Mouse (Mus musculus) intestine, postnatal 0 days (tissue): ENCODE measurements around the gene Olfr481. TPM values are rescaled to one million over a fixed set of nuclear protein-coding genes. Genes with fewer than 3 reads are reported as not detected.

Experiments used
- ATAC-seq: fragments of 200-750 bp; cut with Nextera tagmentation; 2 replicates; pipeline ENCODE4 v1.8.0; 2017; ENCODE audit warnings: mild to moderate bottlenecking, moderate TSS enrichment, moderate library complexity
- H3K27ac ChIP-seq: fragments of 300-500 bp; sonication (generic); 2 replicates; pipeline ENCODE4 v1.5.1; 2014; ENCODE audit warnings: mild to moderate bottlenecking, low read depth, low read length, moderate library complexity
- H3K27me3 ChIP-seq: fragments of 300-500 bp; sonication (generic); replicated peaks from 2 replicates; pipeline ENCODE4 v1.6.1; 2014; ENCODE audit warnings: low read length, mixed read lengths; ENCODE audit not compliant: control insufficient read depth, insufficient read depth
- H3K36me3 ChIP-seq: fragments of 300-500 bp; sonication (generic); 2 replicates; pipeline ENCODE4 v1.6.1; 2014; ENCODE audit warnings: mild to moderate bottlenecking, moderate library complexity; ENCODE audit not compliant: control insufficient read depth, insufficient read depth
- H3K4me1 ChIP-seq: fragments of 300-500 bp; sonication (generic); replicated peaks from 2 replicates; pipeline ENCODE4 v1.6.1; 2014; ENCODE audit warnings: antibody characterized with exemption, low read length, mixed read lengths; ENCODE audit not compliant: control insufficient read depth, insufficient read depth
- H3K4me2 ChIP-seq: fragments of 300-500 bp; sonication (generic); replicated peaks from 2 replicates; pipeline ENCODE4 v1.6.1; 2014; ENCODE audit warnings: low read depth, mild to moderate bottlenecking, moderate library complexity
- H3K4me3 ChIP-seq: fragments of 300-500 bp; sonication (generic); 2 replicates; pipeline ENCODE4 v1.5.1; 2014; ENCODE audit warnings: low read depth, low read length
- H3K9ac ChIP-seq: fragments of 300-500 bp; sonication (generic); 2 replicates; pipeline ENCODE4 v1.6.1; 2014; ENCODE audit warnings: mild to moderate bottlenecking, low read depth, low read length
- H3K9me3 ChIP-seq: fragments of 300-500 bp; sonication (generic); 2 replicates; pipeline ENCODE4 v1.6.1; 2016; ENCODE audit warnings: mixed run types; ENCODE audit not compliant: control insufficient read depth
- CTCF ChIP-seq: sonication (generic); IDR thresholded peaks from 2 replicates; pipeline ENCODE4 v1.5.1; 2016; ENCODE audit warnings: low read depth, mild to moderate bottlenecking, control low read depth, antibody characterized with exemption, moderate library complexity
- WGBS: fragments of 180-500 bp; shearing (Covaris S2); extraction: QIAGEN DNeasy Blood & Tissue Kit; methylation state at CpG from one replicate; pipeline ENCODE4 v1.1.7; 2014; 5-methylcytosine and 5-hydroxymethylcytosine counted together
- polyA plus RNA-seq: library from polyadenylated mRNA; unstranded; fragments of >200 nt; fragmentation: Nextera tagmentation; extraction: Ambion mirVana; gene quantifications from 2 replicates; pipeline ENCODE4 v1.2.1, GENCODE M21; 2015

Gene Olfr481
- not detected in 2 replicates for polyA plus RNA-seq

DNA sequence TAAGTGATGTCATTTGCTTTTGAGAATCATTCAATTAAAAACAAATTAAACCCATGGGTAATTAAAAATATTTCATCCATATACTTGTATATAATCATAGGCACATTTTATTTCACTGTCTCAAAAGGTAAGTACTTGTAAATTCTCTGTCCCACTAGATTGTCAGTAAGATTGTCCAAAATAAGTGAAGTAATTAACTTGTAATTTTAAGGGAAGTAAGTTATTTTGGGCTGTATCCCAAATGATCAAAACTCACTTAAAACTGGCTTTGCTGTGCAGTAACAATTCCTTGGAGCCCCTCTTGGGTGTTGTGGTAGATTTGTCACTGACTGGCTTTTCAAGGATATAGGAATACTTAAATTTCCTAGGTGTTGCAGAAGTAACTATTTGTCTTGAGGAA, at the start of gene Olfr481:
TSS of gene Olfr481 (plus strand) at position 301 of the 400 bp plus-strand sequence.
- Histone ChIP-seq H3K4me1 (no peaks in the 10 kb centered on the region), H3K9me3 (no peaks in the 10 kb centered on the region), H3K4me3 (no peak within 1 kb of the TSS), H3K4me2 (no peak within 1 kb of the TSS), H3K36me3 (no peaks in the 10 kb centered on the region), H3K27ac (no peak within 1 kb of the TSS), H3K9ac (no peak within 1 kb of the TSS), H3K27me3 (no peaks in the 10 kb centered on the region)
- no peak for TF ChIP-seq CTCF
- no peak for ATAC-seq

DNA sequence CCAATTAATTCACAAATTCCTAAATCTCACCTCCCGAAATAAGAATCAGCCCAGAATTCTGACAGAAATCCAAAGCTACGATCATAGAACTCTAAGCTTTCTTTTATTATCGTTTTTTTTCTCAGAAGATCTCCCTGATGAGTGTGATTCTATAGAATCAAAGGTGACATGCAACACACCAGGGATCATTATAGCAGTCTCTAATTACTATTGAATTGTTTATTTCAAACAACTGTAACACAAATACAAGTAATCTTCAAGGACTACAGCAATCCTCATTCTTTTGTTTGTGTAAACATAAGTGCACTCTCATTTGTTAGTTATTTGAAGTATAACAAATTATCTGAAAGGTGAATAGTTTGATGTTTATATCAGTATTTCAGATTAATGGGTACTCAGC, 45.8 kb upstream of the Olfr481 start, which contains the start of gene Olfr478:
TSS of gene Olfr478 (minus strand) at position 101 of the 400 bp plus-strand sequence.
- Histone ChIP-seq H3K9ac (no peak within 1 kb of the TSS), H3K27me3 (no peaks in the 10 kb centered on the region), H3K4me3 (no peak within 1 kb of the TSS), H3K27ac (no peak within 1 kb of the TSS), H3K4me2 (no peak within 1 kb of the TSS), H3K4me1 (no peaks in the 10 kb centered on the region), H3K36me3 (no peaks in the 10 kb centered on the region), H3K9me3 (no peaks in the 10 kb centered on the region)
- 79% methylated on average over 3 of the region's 3 CpGs for WGBS
- TF ChIP-seq CTCF = no peak
- ATAC-seq = no peak

DNA sequence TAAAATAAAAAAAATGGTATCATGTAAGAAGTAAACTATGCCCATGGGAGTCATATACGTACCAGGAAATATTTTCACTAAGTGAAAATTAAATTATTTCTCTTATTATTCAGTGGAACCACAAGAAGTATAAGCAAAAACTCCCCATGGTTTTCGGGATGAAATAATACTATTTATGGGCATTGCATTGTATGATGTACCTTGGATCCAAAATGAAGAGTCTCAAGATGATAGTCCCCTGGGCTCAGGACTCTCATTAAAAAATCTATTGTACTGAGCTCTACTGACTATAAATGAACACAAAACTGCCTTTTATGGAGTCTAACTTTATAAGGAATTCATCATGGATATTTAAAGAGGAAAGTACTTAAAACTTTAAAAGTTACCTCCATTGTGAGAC, 29.3 kb upstream of the Olfr481 start, which contains the start of gene Olfr479:
TSS of gene Olfr479 (plus strand) at position 301 of the 400 bp plus-strand sequence.
- no peak for TF ChIP-seq CTCF
- Histone ChIP-seq H3K4me1 (no peaks in the 10 kb centered on the region), H3K27ac (no peak within 1 kb of the TSS), H3K9ac (no peak within 1 kb of the TSS), H3K27me3 (no peaks in the 10 kb centered on the region), H3K36me3 (no peaks in the 10 kb centered on the region), H3K4me2 (no peak within 1 kb of the TSS), H3K9me3 (no peaks in the 10 kb centered on the region), H3K4me3 (no peak within 1 kb of the TSS)
- no peak for ATAC-seq
- 82% methylated on average over 2 of the region's 2 CpGs for WGBS

DNA sequence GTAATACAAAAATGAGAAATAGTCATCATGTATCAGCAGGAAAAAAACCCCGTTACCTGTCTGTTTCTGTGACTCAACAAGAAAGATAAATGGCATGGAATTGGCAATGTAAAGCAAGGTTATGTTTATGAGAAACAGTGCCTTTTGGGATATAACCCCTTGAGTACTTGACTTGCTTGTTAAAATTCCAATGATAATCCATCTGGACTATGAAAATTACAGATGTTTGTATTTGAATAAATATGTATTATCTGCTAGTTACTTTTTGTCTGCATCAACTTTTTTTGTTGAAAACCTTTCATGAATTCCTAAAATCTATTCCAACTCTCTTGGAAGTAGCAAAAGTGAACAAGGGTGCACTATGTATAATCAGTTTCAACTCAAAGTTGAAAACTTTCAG, 12.4 kb upstream of the Olfr481 start, which contains the start of gene Olfr480:
TSS of gene Olfr480 (minus strand) at position 101 of the 400 bp plus-strand sequence.
- ATAC-seq = no peak
- Histone ChIP-seq H3K36me3 (no peaks in the 10 kb centered on the region), H3K9ac (no peak within 1 kb of the TSS), H3K4me1 (no peaks in the 10 kb centered on the region), H3K4me3 (no peak within 1 kb of the TSS), H3K27ac (no peak within 1 kb of the TSS), H3K4me2 (no peak within 1 kb of the TSS), H3K27me3 (no peaks in the 10 kb centered on the region), H3K9me3 (no peaks in the 10 kb centered on the region)
- TF ChIP-seq CTCF = no peak
- 76% methylated on average over 1 of the region's 1 CpGs for WGBS

DNA sequence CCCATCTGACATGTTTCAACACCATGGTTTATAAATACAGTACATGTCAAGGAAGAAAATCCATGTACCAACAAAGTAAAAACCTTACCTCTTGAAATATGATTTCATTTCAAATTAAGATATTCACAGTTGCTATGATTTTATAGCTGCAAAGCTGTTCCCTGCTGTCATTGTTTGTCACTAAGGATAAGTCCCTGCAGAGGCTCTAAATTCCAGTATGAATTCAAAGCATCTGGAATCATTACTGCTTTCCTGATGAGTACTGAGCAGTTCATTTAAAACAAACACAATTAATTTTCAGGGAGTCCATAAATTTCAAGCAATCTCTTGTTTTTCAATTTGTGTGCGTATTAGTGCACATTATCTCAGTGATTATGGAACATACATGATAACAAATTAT, 17.8 kb downstream of the Olfr481 start, which contains the start of gene Olfr482:
TSS of gene Olfr482 (minus strand) at position 101 of the 400 bp plus-strand sequence.
- Histone ChIP-seq H3K4me1 (no peaks in the 10 kb centered on the region), H3K4me3 (no peak within 1 kb of the TSS), H3K9ac (no peak within 1 kb of the TSS), H3K36me3 (no peaks in the 10 kb centered on the region), H3K27me3 (no peaks in the 10 kb centered on the region), H3K9me3 (no peaks in the 10 kb centered on the region), H3K4me2 (no peak within 1 kb of the TSS), H3K27ac (no peak within 1 kb of the TSS)
- no peak for ATAC-seq
- no peak for TF ChIP-seq CTCF
- 42% methylated on average over 1 of the region's 1 CpGs for WGBS

DNA sequence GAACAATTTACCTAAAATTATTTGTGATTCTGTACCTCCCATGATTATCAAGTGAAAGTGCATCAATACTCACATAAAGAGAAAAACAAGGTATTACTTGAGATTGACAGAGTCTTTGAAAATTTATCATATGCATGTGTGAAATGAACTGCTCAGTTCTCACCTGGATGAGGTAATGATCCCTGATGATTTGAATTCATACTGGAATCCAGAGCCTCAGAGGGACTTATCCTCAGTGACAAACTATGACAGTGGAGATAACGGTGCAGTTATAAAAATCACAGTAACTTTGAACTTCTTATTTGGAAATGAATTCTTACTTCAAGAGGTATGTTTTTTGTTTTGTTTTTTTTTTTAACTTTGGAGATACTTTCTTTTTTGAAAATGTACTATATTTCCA, 20.9 kb downstream of the Olfr481 start, which contains the start of gene Olfr483:
TSS of gene Olfr483 (plus strand) at position 301 of the 400 bp plus-strand sequence.
- Histone ChIP-seq H3K4me1 (no peaks in the 10 kb centered on the region), H3K27ac (no peak within 1 kb of the TSS), H3K4me2 (no peak within 1 kb of the TSS), H3K9ac (no peak within 1 kb of the TSS), H3K27me3 (no peaks in the 10 kb centered on the region), H3K4me3 (no peak within 1 kb of the TSS), H3K9me3 (no peaks in the 10 kb centered on the region), H3K36me3 (no peaks in the 10 kb centered on the region)
- ATAC-seq = no peak
- no peak for TF ChIP-seq CTCF
- 82% methylated on average over 1 of the region's 1 CpGs for WGBS

DNA sequence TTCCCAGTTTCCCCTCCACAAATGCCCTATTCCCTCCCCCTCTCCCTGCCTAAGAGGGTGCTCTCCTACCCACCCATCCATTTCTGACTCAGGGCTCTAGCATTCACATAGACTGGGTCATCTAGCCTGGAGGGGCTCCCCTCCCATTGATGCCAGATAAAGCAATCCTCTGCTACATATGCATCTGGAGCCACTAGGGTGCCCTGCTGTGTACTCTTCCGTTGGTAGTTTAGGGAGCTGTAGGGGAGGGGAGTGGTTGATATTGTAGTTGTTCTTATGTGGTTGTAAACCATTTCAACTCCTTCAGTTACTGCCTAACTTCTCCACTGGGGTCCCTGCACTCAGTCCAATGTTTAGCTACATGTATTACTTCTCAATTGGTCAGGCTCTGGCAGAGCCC, 41.0 kb downstream of the Olfr481 start:
- 27% methylated on average over 1 of the region's 1 CpGs for WGBS
- H3K36me3 ChIP-seq = no peaks in the 10 kb centered on the region

More for the DNA sequence above, 41.0 kb downstream of the Olfr481 start:
- H3K27ac ChIP-seq = no peak overlapping the region
- no peak for ATAC-seq
- no peak for TF ChIP-seq CTCF
- no peaks in the 10 kb centered on the region for H3K4me1 ChIP-seq
- no peaks in the 10 kb centered on the region for H3K27me3 ChIP-seq
- no peak overlapping the region for H3K9ac ChIP-seq
- no peaks in the 10 kb centered on the region for H3K9me3 ChIP-seq
- no peak overlapping the region for H3K4me2 ChIP-seq
- H3K4me3 ChIP-seq = no peak overlapping the region
